Mouse (Mus musculus) A20 (cell line): ENCODE measurements at regions not wholly inside any gene's neighbourhood (a gene's known extent, or its start where the extent isn't known, plus 50 kb on each side); places are given as distances from the start of the nearest gene placed in this dataset.

Experiments
- DNase-seq: peaks from one replicate; pipeline ENCODE4 v3.0.0-alpha.2; 2011; ENCODE audit warnings: low read depth, low spot score

GRCm38 (mm10) chr13:26594313-26594712 is 175.7 kb downstream of the Hdgfl1 start:
- no peak for DNase-seq

GRCm38 (mm10) chr13:26593750-26594149 is 176.2 kb downstream of the Hdgfl1 start:
- DNase-seq: no peak

DNA sequence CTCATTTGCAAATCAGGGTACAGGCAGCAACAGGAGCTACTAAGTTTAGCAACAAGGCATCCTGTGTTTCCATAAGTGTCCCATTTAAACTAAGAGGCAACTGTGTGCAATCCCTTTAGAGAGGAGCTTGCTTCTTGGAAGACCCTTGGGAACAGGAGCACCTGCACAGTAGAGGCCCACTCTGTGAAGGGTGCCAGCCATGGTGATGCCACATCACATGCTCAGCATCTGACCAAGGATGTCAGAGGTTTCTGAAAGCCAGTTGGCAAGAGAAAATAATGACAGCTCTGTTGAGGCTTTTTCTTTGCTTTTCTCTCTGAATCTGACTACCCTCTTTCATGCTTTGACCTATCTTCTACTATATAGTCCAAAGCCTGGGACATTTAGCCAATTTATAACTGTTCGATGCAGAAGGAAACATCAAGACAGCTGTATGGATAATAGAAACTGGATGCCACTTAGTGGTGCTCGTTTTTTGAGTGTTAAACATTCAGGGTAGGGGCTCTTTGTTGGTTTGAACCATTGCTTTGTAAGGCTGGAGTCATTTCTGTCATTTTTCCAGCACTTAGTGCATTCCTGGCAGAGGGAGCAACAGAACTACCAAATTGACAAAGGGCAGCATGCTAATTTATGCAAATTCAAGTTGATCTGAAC is 193.9 kb downstream of the Hdgfl1 start:
- DNase-seq: no peak

DNA sequence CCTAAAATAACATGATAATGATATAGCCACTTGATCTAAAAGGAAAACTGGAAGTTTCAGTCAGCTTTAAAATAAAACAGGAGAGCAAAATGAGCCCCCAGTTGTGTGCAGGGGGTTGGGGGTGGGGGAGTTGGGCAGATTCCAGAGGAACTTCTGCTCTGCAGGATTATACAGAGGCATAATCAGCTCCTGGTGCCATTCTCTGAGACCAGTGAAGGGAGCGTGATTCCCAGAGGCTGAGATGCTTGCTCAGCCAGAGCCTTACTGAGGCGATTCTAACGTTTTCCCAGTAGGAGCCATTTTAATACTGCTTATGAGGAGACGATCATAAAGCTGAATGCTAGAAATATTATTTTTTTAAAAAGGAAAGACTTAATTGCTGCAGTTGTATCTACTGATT is 200.5 kb downstream of the Hdgfl1 start:
- no peak for DNase-seq

DNA sequence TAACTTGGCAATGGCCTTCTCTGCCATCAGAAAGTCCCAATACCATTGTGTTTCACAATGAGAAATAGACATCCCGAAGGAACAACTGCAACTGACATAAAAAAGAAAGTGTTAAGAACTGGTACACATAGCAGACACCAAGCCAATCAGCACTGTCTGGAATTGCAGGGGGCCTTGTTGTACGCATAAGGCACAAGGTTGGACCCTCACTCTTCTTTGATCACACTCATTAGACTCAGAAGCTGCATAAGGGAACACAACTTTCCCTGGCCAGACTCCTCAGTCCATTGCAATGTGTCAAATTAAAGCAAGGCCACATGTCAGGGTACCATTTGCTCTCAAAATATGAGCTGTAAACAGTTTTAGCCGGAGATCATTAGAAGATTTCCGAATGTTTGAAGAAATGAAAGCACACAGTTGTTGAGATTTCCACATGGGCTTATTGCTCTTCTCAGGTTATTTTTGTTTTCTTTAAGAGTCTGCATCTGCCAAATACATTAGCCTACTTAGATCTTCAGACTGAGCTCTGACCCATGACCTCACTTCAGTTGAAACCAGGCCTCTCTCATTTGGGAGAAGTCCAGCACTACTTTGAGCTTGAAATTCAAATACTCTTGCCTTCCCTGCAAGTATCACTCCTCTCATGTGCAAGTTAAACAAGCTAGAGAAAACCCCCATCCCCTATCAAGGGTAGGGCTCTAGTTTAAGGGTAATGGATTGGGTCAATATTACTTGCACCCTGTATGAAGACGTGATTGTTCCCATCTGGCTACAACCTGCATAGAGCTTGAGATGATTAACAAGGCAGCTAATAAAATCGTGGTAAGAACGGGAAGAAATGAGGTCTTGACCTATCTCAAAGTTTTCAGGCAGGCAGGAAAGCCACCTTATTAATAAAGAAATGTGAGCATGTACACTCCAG is 204.8 kb downstream of the Hdgfl1 start:
- no peak for DNase-seq

- DNase-seq: no peak
These were observed 211.6 kb downstream of the Hdgfl1 start for GRCm38 (mm10) chr13:26558366-26558765.

GRCm38 (mm10) chr13:26554266-26554665 is 215.7 kb downstream of the Hdgfl1 start:
- DNase-seq: no peak

- no peak for DNase-seq
These were observed 217.8 kb downstream of the Hdgfl1 start for GRCm38 (mm10) chr13:26552122-26552521.

DNA sequence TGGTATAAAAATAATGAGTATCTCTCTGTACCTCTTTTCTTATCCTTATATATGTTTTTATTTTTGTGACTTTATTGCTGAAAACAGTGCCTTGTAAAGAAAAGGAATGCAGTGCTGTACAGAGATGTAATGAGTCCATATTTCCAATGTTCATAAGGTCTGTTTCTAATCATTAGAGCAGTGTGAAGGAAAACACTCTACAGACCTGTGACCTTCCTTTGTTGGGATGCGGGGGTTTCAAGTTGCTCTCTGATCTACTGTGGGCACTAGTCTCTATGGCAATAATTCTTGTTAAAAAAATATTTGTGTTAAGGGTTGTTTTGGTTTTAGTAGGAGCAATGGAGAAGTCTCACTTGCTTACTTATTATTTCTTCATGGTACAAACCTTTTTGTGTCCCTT is 231.0 kb downstream of the Hdgfl1 start:
- no peak for DNase-seq

GRCm38 (mm10) chr13:26536575-26536974 is 233.4 kb downstream of the Hdgfl1 start:
- no peak for DNase-seq

GRCm38 (mm10) chr13:26532761-26533160 is 237.2 kb downstream of the Hdgfl1 start:
- DNase-seq: no peak

DNA sequence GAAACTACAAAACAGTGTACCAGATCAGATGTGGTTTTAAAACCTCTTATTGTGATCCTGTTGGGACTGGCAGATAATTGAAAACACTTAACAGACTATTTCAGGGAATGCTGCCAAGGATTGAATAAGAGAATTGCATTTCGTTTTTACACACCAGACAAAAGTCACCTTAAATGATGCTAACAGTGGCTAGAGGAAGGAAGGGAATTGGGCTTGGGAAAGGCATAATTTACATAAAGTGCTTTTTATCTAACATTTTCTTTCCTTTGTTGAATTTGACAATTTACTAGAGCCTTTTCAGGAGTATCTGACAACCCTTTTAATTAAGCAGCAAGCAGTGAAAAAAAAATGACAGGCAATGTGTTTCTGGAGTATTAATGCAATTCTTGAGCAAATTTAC is 250.9 kb downstream of the Hdgfl1 start:
- no peak for DNase-seq

DNA sequence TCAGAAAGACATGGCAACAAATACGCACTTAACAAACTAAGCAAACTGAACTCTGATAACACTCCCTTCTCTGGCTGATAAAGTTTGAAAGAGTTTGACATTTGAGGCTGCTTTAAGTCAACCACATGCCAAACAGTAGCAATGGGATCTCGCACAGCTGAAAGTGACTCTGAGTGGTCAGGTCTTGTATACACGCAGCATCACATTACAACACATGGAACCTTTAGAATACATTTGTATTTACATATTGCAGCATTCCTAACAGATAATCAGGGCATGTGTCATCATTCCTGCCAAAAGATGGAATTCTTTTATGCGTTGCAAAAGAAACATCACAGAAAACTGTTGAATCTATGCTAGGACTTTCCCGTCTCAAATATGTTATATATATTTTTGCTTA is 251.5 kb downstream of the Hdgfl1 start:
- no peak for DNase-seq

DNA sequence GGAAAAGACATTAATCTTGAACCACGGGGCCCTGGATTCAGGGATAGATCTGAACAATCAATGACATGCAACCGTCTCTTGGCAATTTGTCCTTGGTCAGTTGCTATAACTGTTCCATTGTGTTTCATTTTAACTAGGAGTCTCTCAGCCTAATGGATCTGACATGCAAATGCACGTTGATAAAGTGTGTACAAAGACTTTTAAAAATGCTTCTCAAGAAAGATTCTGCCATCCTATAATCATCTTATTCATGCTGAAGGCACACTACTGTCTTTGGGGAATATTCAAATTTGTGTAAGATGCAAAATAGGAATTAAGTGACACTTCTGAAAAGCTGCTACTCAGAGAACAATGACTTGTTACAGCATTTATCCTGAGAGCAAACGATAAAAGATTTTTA is 252.3 kb downstream of the Hdgfl1 start:
- no peak for DNase-seq

DNA sequence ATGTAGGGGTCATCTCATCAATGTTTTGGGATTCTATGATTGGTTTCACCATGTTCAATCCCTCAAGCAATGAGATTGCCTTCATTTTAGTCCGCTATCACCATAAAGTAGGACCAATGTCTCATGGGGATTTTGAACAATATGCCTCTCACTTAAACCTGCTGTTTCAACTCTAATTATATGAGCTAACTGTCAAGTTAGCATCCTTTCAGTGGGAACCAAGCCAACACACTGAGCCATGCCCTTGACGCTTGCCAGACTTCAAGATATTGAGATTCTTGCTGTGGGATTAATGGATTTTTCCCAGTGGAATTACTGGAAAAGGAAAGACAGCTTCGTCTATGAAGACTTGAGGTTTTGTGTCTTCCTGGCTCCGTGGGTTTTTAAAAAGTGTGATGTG is 259.5 kb downstream of the Hdgfl1 start:
- no peak for DNase-seq

DNA sequence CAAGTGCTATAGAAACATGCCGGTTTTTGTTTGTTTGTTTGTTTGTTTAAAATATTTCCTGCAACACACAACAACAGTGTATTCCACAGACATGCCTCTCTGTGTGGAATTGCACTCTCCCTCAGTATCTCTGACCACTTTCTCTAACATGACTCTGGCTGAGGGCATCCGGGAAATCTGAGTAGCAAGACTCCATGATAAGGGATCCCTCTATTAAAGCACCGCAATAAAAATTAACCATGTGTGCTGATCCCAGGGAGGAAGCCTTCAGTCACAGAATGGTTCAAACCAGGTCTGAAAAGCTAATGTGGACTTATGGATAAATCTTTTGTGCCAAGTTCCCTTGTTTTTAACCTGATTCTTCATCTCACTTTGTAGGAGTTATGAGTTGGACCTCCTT is 260.1 kb downstream of the Hdgfl1 start:
- DNase-seq: no peak

- no peak for DNase-seq
These were observed 266.2 kb downstream of the Hdgfl1 start for GRCm38 (mm10) chr13:26503744-26504143.

DNA sequence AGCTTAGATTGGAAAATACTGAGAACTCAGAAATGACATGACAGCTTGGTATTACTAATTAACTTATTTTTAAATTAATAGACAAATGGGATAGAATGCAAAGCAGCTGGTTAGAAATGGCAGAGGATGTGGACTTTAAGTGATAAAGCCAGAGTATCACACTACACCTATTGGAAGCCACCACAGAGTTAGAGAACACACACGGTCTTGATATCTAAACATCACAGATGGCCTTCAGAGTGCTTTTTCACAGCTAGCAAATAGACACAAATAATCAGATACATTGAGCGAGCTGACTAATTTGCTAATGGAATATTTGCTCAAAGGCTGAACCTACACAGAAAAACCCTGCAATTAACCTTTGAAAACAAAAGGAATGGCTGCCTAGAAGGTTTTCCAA is 272.9 kb downstream of the Hdgfl1 start:
- DNase-seq: no peak

GRCm38 (mm10) chr13:26495871-26496270 is 274.1 kb downstream of the Hdgfl1 start:
- no peak for DNase-seq

DNA sequence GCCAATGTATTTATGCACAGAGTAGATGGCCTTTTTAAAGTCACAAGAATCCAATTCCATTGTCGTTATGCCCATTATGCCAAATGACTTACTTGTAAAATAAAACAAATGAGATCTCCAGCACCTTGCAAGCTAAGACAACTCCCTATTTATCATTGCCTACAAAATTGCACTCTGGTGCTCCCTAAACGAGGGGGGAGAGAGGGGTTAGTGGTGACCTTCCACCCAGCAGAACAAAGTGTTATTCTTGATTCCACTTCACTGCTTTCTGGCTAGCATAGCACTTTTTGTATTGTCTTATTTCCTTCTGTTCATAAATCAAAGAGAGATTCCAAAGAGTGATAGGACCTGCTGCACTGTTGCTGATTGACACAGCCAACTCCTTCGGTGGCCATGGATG is 300.6 kb downstream of the Hdgfl1 start:
- DNase-seq: no peak

- no peak for DNase-seq
These were observed 302.4 kb downstream of the Hdgfl1 start for GRCm38 (mm10) chr13:26467526-26467925.

GRCm38 (mm10) chr13:26464523-26464922 is 305.4 kb downstream of the Hdgfl1 start:
- no peak for DNase-seq

- no peak for DNase-seq
These were observed 305.9 kb downstream of the Hdgfl1 start for GRCm38 (mm10) chr13:26464096-26464495.
